Mouse (Mus musculus): ENCODE measurements around the gene Gm11027.

- TF ChIP-seq CTCF (IDR thresholded peaks at IDR 0.05; ENCODE audit: borderline replicate concordance, insufficient read depth, low read length) (no peak), POLR2A (IDR thresholded peaks at IDR 0.05; ENCODE audit: low read depth, low read length) (no peak)
Observed at GRCm38 (mm10) chr12:116282856-116283255, 7.7 kb downstream of the Gm11027 start.
